Mouse (Mus musculus) erythroblast, embryonic 14.5 days (primary cell): Measurements from ENCODE around the gene Ank3.

Experiments used
- GATA1 ChIP-seq: IDR thresholded peaks from 2 replicates; pipeline ENCODE4 v1.6.1; 2012; ENCODE audit warnings: low read length, inconsistent platforms, mixed read lengths
- TAL1 ChIP-seq: IDR thresholded peaks from 3 replicates; pipeline ENCODE4 v1.6.1; 2012; ENCODE audit warnings: low read length, inconsistent platforms, mixed read lengths

DNA sequence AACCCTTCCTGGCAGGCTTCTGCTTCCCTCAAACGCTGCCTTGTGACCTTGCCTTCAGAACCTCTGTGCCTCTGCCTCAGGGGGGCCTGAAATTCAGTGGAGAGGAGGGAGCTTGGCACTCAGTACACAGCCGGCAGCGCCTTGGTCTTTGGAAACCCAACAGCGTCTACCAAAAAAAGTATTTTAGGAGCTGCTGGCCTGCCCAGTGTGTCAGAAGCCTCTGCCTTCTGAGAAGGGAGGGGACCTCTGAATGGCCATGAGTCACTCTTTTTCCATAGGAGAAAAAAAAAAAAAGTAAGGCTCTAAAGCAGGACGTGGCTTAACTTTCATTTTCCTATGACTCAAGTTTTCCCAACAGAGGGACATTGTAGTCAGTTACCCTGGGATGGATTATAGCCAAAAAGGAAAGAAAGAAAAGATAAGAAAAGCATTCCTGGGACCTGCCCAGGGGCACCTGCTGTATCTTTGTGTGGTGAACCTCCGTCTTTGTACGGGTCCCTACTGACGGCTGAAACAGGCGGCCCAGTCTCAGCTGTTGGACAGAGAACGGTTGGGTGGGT, 473.7 kb downstream of the Ank3 start:
- TF ChIP-seq GATA1 (no peak), TAL1 (no peak)
